Mouse (Mus musculus): ENCODE data around the gene Efna1.

The Efna1 gene

GRCm38 (mm10) chr3:89280606-89281511 lies at the start of gene Efna1:
Gene Efna1 (minus strand): TSS chr3:89281142.
- DNase-seq (ENCODE audit: low read depth, low spot score) = peak; percentile 46

GRCm38 (mm10) chr3:89330346-89330745 lies 49.4 kb upstream of the Efna1 start:
- DNase-seq (ENCODE audit: low read depth, low spot score) = no peak

DNA sequence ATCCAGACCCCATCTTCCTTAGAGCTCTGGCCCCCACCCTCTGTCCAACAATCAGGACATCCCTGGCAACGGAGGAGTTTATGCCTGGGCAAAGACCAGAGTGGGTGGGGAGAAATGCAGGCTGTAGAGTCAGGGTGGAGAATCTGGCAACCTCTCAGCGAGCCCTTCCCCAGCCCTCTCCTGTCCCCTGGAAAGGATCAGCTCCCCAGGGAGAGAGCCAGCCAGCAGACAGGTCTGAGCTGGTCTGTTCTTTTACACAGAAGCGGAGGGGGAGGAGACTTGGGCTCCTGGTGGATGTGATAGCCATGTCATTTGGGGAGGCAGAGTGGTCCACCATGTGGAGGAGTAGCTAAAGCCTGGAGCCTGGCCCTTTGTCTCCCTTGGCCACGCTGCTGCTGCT lies 47.7 kb upstream of the Efna1 start:
- DNase-seq (ENCODE audit: low read depth, low spot score) = no peak

DNA sequence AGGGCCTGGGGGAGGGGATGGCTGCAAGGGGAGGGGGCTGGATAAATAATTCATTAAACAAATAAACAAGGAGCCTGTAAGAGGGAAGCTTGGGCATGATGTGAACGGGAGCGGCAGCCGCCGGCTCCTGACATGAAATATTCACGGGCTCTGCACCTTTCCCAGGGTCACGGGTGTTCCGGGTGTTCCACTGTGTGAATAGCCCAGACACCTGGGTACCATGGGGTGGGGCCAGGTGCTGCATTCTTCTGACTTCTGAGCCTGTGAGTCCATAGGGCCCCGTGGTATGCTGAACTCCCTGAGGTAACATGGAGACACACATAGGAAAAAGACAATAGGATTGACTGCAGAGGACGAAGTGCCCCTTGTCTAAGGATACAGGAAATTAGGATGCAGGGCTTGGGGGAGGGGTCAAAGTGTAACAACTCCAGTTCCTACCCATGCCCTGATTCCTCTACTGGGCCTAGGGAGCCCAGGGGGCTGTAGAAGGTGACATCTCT lies 46.5 kb upstream of the Efna1 start:
- DNase-seq (ENCODE audit: low read depth, low spot score) = no peak

DNA sequence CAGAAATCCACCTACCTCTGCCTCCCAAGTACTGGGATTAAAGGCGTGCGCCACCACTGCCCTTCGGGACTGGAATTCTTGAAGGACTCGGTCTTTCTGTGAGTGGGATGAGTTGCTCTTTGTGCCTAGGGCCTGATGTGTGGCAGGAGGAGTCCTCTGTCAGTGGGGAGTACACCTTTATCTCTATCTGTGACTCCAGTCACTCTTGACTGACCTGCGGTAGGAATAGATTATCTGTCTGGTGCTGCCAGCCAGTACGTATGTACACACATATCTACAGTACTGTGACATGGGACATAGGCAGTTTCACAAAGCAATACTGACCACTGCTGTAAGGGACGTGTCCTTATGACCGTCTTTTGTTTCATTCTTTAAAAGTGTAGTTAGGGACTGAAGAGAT lies 44.9 kb upstream of the Efna1 start:
- no peak for DNase-seq (ENCODE audit: low read depth, low spot score)

DNA sequence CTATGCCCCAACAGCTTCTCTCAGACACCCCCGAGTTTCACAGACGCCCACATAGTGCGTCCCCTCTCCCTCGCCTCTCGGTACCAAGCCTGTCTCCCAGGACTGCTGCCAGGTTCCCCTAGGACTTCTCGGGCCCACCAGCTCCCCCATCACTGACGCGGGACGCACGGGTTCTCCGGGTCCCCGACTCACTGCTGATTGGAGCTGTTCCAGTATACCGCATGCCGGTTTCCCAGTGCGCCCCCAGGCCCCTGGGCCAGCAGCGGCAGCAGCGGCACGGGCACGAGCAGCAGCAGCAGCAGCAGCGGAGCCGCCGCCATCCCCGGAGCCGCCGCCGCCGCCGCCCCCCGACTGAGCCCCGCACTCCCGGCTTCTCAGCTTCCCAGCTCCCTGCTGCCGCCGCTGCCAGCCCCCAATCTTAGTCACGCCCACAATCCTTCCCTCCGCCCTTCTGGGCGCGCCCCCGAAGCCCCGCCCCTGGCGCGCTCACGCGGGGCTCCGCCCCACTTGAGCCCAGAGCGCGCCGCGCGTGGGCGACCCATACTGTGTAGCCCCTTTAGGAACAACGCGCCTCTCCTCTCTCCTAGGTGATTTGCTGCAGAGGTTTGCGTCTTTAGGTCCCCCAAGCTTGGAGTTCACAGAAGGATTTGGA lies 41.7 kb upstream of the Efna1 start, which contains the start of gene Efna3:
Gene Efna3, minus strand, starts transcription at position 452 of the 652 bp plus-strand sequence.
- peak; percentile 58 for DNase-seq (ENCODE audit: low read depth, low spot score)

GRCm38 (mm10) chr3:89322131-89322500 lies 41.2 kb upstream of the Efna1 start:
- DNase-seq (ENCODE audit: low read depth, low spot score) = no peak

DNA sequence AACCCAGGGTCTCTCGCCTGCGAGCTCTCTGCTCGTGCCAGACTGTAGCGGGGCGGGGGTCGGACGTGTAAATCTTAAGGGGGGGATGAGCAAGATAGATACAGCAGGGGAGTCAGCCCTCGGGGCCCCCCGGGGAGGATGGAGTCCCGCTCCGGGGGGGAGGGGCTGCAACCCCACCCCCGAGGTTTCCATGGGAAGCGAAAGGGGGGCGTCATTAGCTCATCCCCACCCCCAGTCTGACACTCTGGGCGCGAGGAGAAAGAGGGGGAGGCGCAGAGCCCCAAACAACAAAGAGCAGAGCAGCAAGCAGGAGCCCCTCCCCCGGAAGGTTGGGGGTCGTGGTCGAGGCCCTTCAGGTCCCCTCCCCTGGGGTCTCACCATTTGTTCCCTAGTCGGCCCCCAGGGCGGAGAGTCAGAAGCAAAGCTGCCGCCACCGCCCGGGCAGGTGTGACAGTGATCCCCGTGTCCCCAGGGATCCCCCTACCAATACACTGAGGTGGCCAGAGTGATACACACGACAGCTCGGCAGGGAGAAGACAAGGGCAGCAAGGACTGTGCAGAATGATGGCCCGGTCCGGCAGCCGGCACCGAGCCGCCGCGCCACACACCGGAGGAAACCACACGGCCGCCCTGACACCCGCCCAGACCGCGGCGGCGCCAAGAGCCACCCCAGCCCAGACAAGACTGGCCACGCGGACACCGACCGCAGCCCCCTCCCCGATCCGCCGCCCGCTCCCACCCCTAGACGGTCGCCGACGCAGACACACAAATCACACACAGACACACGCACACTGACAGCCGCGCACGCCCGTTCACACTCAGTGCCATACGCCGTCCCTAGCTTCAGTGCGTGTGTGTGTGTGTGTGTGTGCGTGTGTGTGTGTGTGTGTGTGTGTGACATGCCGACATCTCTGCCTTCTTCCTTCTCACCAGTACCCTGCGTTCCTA lies 40.5 kb upstream of the Efna1 start:
- peak; percentile 63 for DNase-seq (ENCODE audit: low read depth, low spot score)

- DNase-seq (ENCODE audit: low read depth, low spot score) = peak; percentile 57
Measured at GRCm38 (mm10) chr3:89320581-89321182, 39.7 kb upstream of the Efna1 start.

- peak; percentile 51 for DNase-seq (ENCODE audit: low read depth, low spot score)
Measured at GRCm38 (mm10) chr3:89319591-89320350, 38.8 kb upstream of the Efna1 start.

DNA sequence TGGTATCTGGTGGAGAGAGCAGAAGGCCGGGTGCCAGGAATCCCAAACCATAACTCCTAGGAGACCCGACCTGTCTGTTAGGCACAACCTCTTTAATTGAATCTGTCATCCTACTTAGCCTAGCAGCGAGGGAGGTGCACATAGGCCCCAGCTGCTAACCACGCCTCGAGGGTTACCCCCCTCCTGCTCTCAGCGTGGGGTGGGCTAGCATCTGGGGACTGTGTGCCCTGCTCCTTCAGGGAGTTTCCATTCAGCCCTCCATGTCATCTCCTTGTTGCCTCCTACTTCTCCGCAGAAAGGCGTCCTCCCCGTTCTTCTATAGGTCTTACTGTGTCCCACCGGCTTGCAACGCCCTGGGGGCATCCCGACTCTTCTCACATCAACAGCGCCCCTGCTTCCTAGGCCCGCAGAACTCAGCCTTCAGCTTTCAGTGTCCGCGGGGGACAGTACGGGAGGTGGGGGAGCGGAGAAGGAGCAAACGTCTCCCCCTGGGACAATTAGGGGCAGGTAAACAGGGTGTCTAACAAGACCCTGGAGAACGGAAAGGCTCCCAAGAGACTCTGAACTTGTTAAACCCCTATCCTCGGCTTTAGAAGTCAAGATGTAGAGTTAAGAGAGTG lies 38.1 kb upstream of the Efna1 start:
- DNase-seq (ENCODE audit: low read depth, low spot score) = peak; percentile 21

- DNase-seq (ENCODE audit: low read depth, low spot score) = no peak
Measured at GRCm38 (mm10) chr3:89318316-89318715, 37.4 kb upstream of the Efna1 start.

DNA sequence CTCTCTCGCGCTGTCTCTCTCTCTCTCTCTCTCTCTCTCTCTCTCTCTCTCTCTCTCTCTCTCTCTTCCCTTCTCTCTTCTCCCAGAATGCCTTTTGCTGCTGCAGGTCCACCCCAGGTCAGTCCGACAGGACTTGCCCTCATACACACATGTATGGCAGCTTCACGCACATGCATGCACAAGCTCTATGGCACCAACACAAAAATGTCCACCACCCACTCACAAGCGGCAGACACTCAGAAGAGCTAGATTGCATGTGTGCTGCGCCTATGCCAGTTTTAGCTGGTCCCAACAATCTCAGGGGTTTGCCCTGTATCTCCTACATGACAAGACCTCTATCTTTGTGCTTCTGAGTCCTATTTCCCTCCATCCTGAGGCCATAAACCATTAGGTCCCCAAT lies 36.3 kb upstream of the Efna1 start:
- DNase-seq (ENCODE audit: low read depth, low spot score) = no peak

DNA sequence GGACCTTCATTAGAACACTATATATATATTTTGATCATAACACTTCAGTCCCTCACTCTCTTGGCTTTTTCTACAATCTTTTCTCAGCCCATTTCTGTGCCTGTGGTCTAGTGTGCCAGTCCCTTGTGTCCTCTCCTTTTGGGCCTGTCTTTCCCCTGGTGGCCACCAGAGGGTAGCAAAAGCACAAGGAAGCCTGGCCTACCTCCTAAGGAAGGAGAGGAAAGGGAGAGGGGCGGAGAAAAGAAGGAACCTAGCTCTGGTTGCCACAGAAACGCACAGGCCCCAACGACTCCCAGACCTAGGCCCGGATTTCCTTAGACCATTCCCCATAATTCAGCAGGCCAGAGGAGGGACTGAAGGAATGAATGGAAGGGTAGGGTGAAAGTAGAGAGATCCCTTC lies 35.9 kb upstream of the Efna1 start:
- DNase-seq (ENCODE audit: low read depth, low spot score) = peak; percentile 84

- peak; percentile 60 for DNase-seq (ENCODE audit: low read depth, low spot score)
Measured at GRCm38 (mm10) chr3:89315930-89316831, 35.2 kb upstream of the Efna1 start.

GRCm38 (mm10) chr3:89315195-89315929 lies 34.4 kb upstream of the Efna1 start:
- peak; percentile 80 for DNase-seq (ENCODE audit: low read depth, low spot score)

DNA sequence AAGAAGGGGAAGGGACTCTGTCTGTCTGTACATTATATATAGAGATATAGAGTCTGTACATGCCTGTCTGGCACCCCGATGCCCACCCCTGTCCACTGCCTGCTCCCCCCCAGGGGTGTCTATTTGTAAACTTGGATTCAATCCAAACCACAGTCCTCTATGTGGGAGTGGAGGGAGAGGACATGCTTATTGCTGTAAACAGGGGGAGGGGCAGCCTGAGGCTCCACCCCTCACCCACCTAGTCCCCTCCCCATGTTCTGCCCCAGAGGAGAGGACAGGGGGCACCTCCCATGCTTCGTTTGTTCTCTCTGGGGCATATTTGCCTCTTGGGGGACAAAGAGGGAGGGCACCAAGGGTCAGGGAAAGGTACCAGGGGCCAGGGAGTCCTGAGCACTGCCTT lies 33.8 kb upstream of the Efna1 start:
- DNase-seq (ENCODE audit: low read depth, low spot score) = no peak

DNA sequence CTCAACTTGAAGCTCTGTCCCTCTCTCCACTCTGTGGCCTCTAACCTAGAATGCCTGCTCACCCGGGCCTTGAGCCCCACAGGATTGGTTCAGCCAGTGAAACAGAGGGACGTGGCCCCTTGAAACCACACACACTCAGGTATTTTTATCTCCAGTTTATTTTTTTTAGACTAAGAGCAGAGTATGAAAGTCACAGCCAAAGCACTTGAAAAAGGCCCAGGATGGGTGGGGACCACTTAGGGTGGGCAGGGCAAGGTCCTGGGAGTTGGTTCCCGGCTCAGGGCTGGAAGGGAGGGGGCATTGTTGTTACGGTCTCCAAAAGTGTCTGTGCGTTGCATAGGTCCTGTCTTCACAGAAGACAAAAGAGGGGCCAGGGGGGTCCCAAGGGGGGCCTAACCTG lies 33.4 kb upstream of the Efna1 start:
- DNase-seq (ENCODE audit: low read depth, low spot score) = no peak

All from CD4-positive, CD25-positive, alpha-beta regulatory T cell, adult 2 months (primary cell).